Mouse (Mus musculus): ENCODE results near the gene Stk40. TPM values are rescaled to one million over a fixed set of nuclear protein-coding genes. Genes with fewer than 3 reads are reported as not detected.
"Not testable (repeated sequence)": the region's sequence is repeated elsewhere in the genome, so short reads cannot be mapped to it uniquely, and the experiment has no call there.

Gene Stk40
- polyA plus RNA-seq, 1 experiment from 2014 or later, result 37.4 TPM

- 0 out of 2 replicates have a peak, but pooled peaks cover 3% of the 10 kb centered on the region for H3K36me3 ChIP-seq
- no peak overlapping the region for H3K4me2 ChIP-seq (replicated peaks)
- 88% methylated on average over 1 of the region's 1 CpGs for WGBS
Observed at GRCm38 (mm10) chr4:126081601-126082000, 22.2 kb upstream of the Stk40 start.

DNA sequence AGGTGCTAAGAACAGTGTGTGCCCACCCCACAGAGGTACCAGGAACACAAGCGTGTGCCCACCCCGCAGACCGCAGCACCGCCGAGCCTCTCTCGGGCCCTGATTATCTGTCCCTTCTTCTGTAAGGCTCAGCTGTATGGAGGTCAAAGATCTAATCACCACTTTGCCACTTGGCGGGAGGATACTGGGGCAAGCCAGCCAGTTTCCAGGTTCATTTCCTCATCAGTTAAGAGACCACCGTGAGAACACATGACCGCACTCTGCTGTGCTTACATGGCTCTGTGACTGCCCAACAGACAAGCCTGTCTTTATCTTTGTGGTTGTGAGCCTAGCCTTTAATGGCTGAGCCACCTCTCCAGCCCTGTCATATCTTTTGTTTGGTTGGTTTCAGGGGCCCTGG is 20.7 kb upstream of the Stk40 start:
- ATAC-seq (ENCODE audit: insufficient number of reproducible peaks, low FRiP score, low TSS enrichment, low read depth), result no peak
- no peak overlapping the region for H3K27ac ChIP-seq (replicated peaks)
- no peak overlapping the region for H3K9ac ChIP-seq
- no peaks in the 10 kb centered on the region for H3K9me3 ChIP-seq (replicated peaks)
- 0 out of 2 replicates have a peak, but pooled peaks cover 3% of the 10 kb centered on the region for H3K36me3 ChIP-seq
- H3K27me3 ChIP-seq, result no peaks in the 10 kb centered on the region
- no peak overlapping the region for H3K4me3 ChIP-seq (replicated peaks)
- H3K4me1 ChIP-seq, result peaks cover 5% of the 10 kb centered on the region; the same call in 1 of the 2 replicates
- H3K4me2 ChIP-seq (replicated peaks), result no peak overlapping the region
- 87% methylated on average over 9 of the region's 9 CpGs for WGBS

More at GRCm38 (mm10) chr4:126081601-126082000, 22.2 kb upstream of the Stk40 start:
- no peaks in the 10 kb centered on the region for H3K9me3 ChIP-seq (replicated peaks)
- H3K9ac ChIP-seq, result no peak overlapping the region
- H3K4me1 ChIP-seq, result peaks cover 5% of the 10 kb centered on the region; the same call in 1 of the 2 replicates
- no peaks in the 10 kb centered on the region for H3K27me3 ChIP-seq
- ATAC-seq (ENCODE audit: insufficient number of reproducible peaks, low FRiP score, low TSS enrichment, low read depth), result no peak
- no peak overlapping the region for H3K27ac ChIP-seq (replicated peaks)
- no peak overlapping the region for H3K4me3 ChIP-seq (replicated peaks)

DNA sequence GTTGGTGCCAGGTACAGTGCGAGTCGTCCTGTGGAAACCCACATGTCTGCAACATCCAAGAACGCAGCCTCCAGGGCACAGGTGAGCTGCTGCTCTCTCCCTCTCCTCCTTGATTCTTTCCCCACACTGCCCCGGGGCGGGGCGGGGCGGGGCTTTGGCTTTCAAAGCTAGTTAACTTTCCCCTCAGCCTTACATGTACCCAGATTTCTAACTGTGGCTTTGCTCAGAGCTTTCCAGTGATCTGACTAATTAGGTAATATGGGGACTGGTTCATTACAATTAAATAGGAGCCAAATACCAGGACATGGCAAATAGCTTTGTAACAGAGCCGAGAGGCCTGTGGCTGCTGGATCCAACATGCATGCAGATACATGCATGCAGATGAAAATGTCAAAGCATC is 19.4 kb upstream of the Stk40 start:
- H3K9me3 ChIP-seq (replicated peaks), result no peaks in the 10 kb centered on the region
- WGBS, result 57% methylated on average over 8 of the region's 8 CpGs
- H3K4me1 ChIP-seq, result peaks cover 5% of the 10 kb centered on the region; the same call in 1 of the 2 replicates
- H3K36me3 ChIP-seq, result 0 out of 2 replicates have a peak, but pooled peaks cover 3% of the 10 kb centered on the region
- H3K4me2 ChIP-seq (replicated peaks), result no peak overlapping the region
- no peak for ATAC-seq (ENCODE audit: insufficient number of reproducible peaks, low FRiP score, low TSS enrichment, low read depth)
- H3K27me3 ChIP-seq, result no peaks in the 10 kb centered on the region
- no peak overlapping the region for H3K27ac ChIP-seq (replicated peaks)
- no peak overlapping the region for H3K4me3 ChIP-seq (replicated peaks)
- no peak overlapping the region for H3K9ac ChIP-seq

GRCm38 (mm10) chr4:126085996-126086576 is 17.7 kb upstream of the Stk40 start:
- no peak overlapping the region for H3K9ac ChIP-seq
- peak; percentile 87 for ATAC-seq (ENCODE audit: insufficient number of reproducible peaks, low FRiP score, low TSS enrichment, low read depth)
- 20% methylated on average over 7 of the region's 7 CpGs for WGBS
- peak overlapping the region; percentile 30; the same call in 1 of the 2 replicates for H3K27ac ChIP-seq (replicated peaks)
- H3K9me3 ChIP-seq (replicated peaks), result no peaks in the 10 kb centered on the region
- 0 out of 2 replicates have a peak, but pooled peaks cover 3% of the 10 kb centered on the region for H3K36me3 ChIP-seq
- peaks cover 5% of the 10 kb centered on the region; the same call in 1 of the 2 replicates for H3K4me1 ChIP-seq
- no peak overlapping the region for H3K4me2 ChIP-seq (replicated peaks)
- H3K4me3 ChIP-seq (replicated peaks), result no peak overlapping the region
- no peaks in the 10 kb centered on the region for H3K27me3 ChIP-seq

GRCm38 (mm10) chr4:126090101-126090847 is 13.5 kb upstream of the Stk40 start:
- no peak overlapping the region for H3K27ac ChIP-seq (replicated peaks)
- 70% methylated on average over 7 of the region's 7 CpGs for WGBS
- no peak overlapping the region for H3K4me3 ChIP-seq (replicated peaks)
- H3K36me3 ChIP-seq, result no peaks in the 10 kb centered on the region
- no peak overlapping the region for H3K9ac ChIP-seq
- H3K27me3 ChIP-seq, result no peaks in the 10 kb centered on the region
- no peaks in the 10 kb centered on the region for H3K9me3 ChIP-seq (replicated peaks)
- H3K4me2 ChIP-seq (replicated peaks), result no peak overlapping the region
- peaks cover 5% of the 10 kb centered on the region; the same call in 1 of the 2 replicates for H3K4me1 ChIP-seq
- no peak for ATAC-seq (ENCODE audit: insufficient number of reproducible peaks, low FRiP score, low TSS enrichment, low read depth)

GRCm38 (mm10) chr4:126090848-126091124 is 13.0 kb upstream of the Stk40 start:
- no peaks in the 10 kb centered on the region for H3K27me3 ChIP-seq
- H3K4me3 ChIP-seq (replicated peaks), result no peak overlapping the region
- no peaks in the 10 kb centered on the region for H3K36me3 ChIP-seq
- ATAC-seq (ENCODE audit: insufficient number of reproducible peaks, low FRiP score, low TSS enrichment, low read depth), result no peak
- H3K9me3 ChIP-seq (replicated peaks), result no peaks in the 10 kb centered on the region
- H3K27ac ChIP-seq (replicated peaks), result no peak overlapping the region
- H3K4me1 ChIP-seq, result peaks cover 5% of the 10 kb centered on the region; the same call in 1 of the 2 replicates
- no peak overlapping the region for H3K4me2 ChIP-seq (replicated peaks)
- no peak overlapping the region for H3K9ac ChIP-seq
- 72% methylated on average over 4 of the region's 4 CpGs for WGBS

GRCm38 (mm10) chr4:126091873-126092272 is 11.9 kb upstream of the Stk40 start:
- Histone ChIP-seq H3K36me3 (no peaks in the 10 kb centered on the region), H3K4me1 (peaks cover 2% of the 10 kb centered on the region), H3K27ac (replicated peaks) (no peak overlapping the region), H3K4me2 (replicated peaks) (no peak overlapping the region), H3K4me3 (replicated peaks) (no peak overlapping the region), H3K27me3 (no peaks in the 10 kb centered on the region), H3K9me3 (replicated peaks) (no peaks in the 10 kb centered on the region), H3K9ac (no peak overlapping the region)
- ATAC-seq (ENCODE audit: insufficient number of reproducible peaks, low FRiP score, low TSS enrichment, low read depth), result no peak
- WGBS, result 75% methylated on average over 8 of the region's 8 CpGs

- not testable (repeated sequence) for H3K27ac ChIP-seq (replicated peaks); H3K27me3 ChIP-seq; H3K9me3 ChIP-seq (replicated peaks); ATAC-seq (ENCODE audit: insufficient number of reproducible peaks, low FRiP score, low TSS enrichment, low read depth); H3K9ac ChIP-seq
- 51% methylated on average over 14 of the region's 14 CpGs for WGBS
- H3K36me3 ChIP-seq, result 0 out of 2 replicates have a peak, but pooled peaks cover 12% of the 10 kb centered on the region
- peaks cover 25% of the 10 kb centered on the region for H3K4me1 ChIP-seq
- peak overlapping the region; percentile 62; the same call in 1 of the 2 replicates for H3K4me2 ChIP-seq (replicated peaks)
- H3K4me3 ChIP-seq (replicated peaks), result peak overlapping the region; percentile 62
Observed at GRCm38 (mm10) chr4:126095622-126096430, 7.9 kb upstream of the Stk40 start.

GRCm38 (mm10) chr4:126096464-126097111 is 7.2 kb upstream of the Stk40 start, which contains the start of gene Lsm10:
Lsm10 (plus strand) TSS chr4:126096623.
- 0 out of 2 replicates have a peak, but pooled peaks cover 12% of the 10 kb centered on the region for H3K36me3 ChIP-seq
- no peaks in the 10 kb centered on the region for H3K27me3 ChIP-seq
- WGBS, result 5% methylated on average over 36 of the region's 37 CpGs
- H3K4me2 ChIP-seq (replicated peaks), result peak within 1 kb of the TSS; percentile 62
- peak; percentile 97 for ATAC-seq (ENCODE audit: insufficient number of reproducible peaks, low FRiP score, low TSS enrichment, low read depth)
- peak within 1 kb of the TSS; percentile 81 for H3K27ac ChIP-seq (replicated peaks)
- peak within 1 kb of the TSS; percentile 66 for H3K9ac ChIP-seq
- peaks cover 27% of the 10 kb centered on the region for H3K4me1 ChIP-seq
- no peaks in the 10 kb centered on the region for H3K9me3 ChIP-seq (replicated peaks)
- peak within 1 kb of the TSS; percentile 62 for H3K4me3 ChIP-seq (replicated peaks)

DNA sequence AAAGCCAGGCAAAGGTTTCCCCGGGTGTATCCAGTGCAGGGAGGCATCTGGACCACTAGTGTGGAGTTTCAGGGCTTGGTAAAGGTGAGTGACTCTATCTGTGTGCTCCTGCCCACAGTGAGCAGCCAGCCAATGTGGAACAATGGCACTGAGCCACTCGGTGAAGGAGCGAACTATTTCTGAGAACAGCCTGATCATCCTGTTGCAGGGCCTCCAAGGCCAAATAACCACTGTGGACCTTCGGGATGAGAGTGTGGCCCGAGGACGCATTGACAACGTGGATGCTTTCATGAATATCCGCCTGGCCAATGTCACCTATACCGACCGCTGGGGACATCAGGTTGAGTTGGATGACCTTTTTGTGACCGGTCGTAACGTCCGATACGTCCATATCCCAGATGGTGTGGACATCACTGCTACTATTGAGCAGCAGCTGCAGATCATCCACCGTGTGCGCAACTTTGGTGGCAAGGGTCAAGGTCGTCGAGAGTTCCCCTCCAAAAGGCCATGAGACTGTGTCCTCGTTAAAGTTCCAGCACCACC is 6.0 kb upstream of the Stk40 start:
- ATAC-seq (ENCODE audit: insufficient number of reproducible peaks, low FRiP score, low TSS enrichment, low read depth), result no peak
- Histone ChIP-seq H3K4me3 (replicated peaks) (no peak overlapping the region), H3K27ac (replicated peaks) (no peak overlapping the region), H3K9me3 (replicated peaks) (no peaks in the 10 kb centered on the region), H3K36me3 (0 out of 2 replicates have a peak, but pooled peaks cover 12% of the 10 kb centered on the region), H3K27me3 (no peaks in the 10 kb centered on the region), H3K4me2 (replicated peaks) (no peak overlapping the region), H3K4me1 (peaks cover 36% of the 10 kb centered on the region), H3K9ac (no peak overlapping the region)
- 94% methylated on average over 20 of the region's 20 CpGs for WGBS

Data from embryonic facial prominence, embryonic 15.5 days (tissue).